Mouse (Mus musculus): ENCODE data around the gene Rpp14. TPM values are rescaled to one million over a fixed set of nuclear protein-coding genes. Genes with fewer than 3 reads are reported as not detected.

Rpp14 gene
- total and polyA plus RNA-seq, 2 experiments from 2014 or later, result 18.9 to 36.2 TPM

DNA sequence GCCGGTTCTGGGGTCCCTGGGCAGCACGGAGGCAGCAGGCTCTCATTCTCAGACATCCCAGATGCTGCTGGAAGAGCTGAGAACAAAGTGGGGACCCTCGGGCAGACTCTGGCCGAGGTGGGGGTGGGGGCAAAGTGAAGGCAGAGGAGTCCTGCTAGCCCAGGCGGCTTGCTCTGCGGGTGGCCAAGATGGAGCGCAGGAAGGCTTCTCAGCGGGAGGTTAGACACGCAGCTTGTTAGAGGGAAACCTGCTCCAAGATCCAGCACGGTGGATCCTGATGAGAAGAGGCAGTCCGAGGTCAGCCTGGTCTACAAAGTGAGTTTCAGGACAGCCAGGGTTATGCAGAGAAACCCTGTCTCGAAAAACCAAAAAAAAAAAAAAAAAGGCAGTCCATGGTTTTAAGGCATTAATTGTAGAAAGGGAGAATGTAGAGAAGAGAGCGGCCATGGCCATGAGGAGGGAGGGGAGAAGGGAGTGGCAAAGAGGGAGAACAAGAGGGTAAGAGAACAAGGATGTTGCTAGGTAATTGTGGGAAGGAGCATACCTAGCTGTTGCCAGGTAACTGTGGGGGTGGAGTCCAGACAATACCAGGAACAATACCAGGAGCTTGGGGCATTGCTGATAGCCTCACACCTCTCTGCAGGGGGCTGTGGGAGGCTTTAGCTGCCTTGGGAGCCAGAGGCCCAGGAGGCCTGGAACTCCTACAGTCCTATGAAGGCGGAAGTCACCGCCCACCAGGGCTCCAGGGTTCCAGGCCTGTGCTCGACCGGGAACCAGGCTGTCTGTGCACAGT is 25.7 kb upstream of the Rpp14 start:
- H3K4me1 ChIP-seq (ENCODE audit: insufficient read depth, low read length), result no peaks in the 10 kb centered on the region
- ATAC-seq (0 out of 2 replicates have a peak, but pooled peaks have one; percentile 7), DNase-seq (ENCODE audit: low spot score) (no peak)
- no peak overlapping the region for H3K4me2 ChIP-seq (ENCODE audit: low read depth, low read length)
- no peak overlapping the region for H3K27ac ChIP-seq
- no peak overlapping the region for H3K4me3 ChIP-seq (ENCODE audit: low read length)
- WGBS, result 29% methylated on average over 17 of the region's 17 CpGs
- no peak overlapping the region for H3K9ac ChIP-seq (replicated peaks; ENCODE audit: low read length)
- TF ChIP-seq CTCF (IDR thresholded peaks at IDR 0.05; ENCODE audit: low read depth), result no peak
- no peaks in the 10 kb centered on the region for H3K27me3 ChIP-seq (ENCODE audit: insufficient read depth, low read length)
- H3K36me3 ChIP-seq (ENCODE audit: insufficient read depth, low read length), result peaks cover 15% of the 10 kb centered on the region; the same call in 1 of the 2 replicates
- H3K9me3 ChIP-seq (ENCODE audit: low read length), result no peaks in the 10 kb centered on the region

DNA sequence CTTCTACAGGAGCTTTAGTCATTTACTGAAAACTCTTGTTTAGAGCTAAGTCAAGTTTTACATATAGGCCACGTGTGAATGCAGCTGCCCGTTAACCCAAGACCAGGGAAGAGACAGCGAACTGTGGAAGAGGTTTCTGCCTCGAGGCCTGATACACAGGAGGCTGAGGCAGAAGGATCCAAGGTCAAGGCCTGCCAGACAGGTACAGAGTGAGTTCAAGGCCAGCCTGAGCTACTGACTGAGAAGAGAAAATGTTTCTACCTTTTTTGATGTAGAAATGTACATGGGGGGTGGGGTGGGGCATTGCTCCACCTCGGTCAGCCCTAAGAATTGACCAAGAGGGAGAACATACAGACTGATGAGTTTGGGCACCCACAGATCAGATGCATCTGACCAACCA is 24.1 kb upstream of the Rpp14 start:
- ATAC-seq (no peak), DNase-seq (ENCODE audit: low spot score) (no peak)
- no peak overlapping the region for H3K27ac ChIP-seq
- no peaks in the 10 kb centered on the region for H3K4me1 ChIP-seq (ENCODE audit: insufficient read depth, low read length)
- no peak overlapping the region for H3K9ac ChIP-seq (replicated peaks; ENCODE audit: low read length)
- TF ChIP-seq CTCF (IDR thresholded peaks at IDR 0.05; ENCODE audit: low read depth), result no peak
- no peaks in the 10 kb centered on the region for H3K27me3 ChIP-seq (ENCODE audit: insufficient read depth, low read length)
- H3K9me3 ChIP-seq (ENCODE audit: low read length), result no peaks in the 10 kb centered on the region
- H3K4me2 ChIP-seq (ENCODE audit: low read depth, low read length), result no peak overlapping the region
- H3K4me3 ChIP-seq (ENCODE audit: low read length), result no peak overlapping the region
- peaks cover 8% of the 10 kb centered on the region; the same call in 1 of the 2 replicates for H3K36me3 ChIP-seq (ENCODE audit: insufficient read depth, low read length)
- WGBS, result 91% methylated on average over 5 of the region's 5 CpGs

DNA sequence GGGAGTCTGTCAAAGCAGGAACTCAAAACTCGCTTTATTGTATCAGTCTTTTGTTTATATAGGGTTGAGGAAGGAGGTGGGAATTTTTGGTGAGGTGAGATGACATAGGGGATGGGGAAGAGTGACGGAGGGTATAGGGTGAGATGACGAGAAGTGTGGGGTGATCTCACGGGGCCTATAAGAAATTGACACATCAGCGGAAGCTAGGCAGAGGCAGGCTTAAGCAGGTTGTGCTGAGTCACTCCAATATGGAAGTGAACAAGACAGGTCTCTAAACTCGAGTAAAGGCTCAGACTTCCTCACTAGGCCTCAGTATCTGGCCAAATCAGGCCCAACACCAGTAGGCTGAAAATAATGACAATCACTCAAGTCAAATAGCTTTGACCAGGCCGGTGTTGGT is 20.2 kb upstream of the Rpp14 start:
- Histone ChIP-seq H3K4me2 (ENCODE audit: low read depth, low read length) (no peak overlapping the region), H3K27me3 (ENCODE audit: insufficient read depth, low read length) (no peaks in the 10 kb centered on the region), H3K27ac (no peak overlapping the region), H3K9me3 (ENCODE audit: low read length) (no peaks in the 10 kb centered on the region), H3K36me3 (ENCODE audit: insufficient read depth, low read length) (peaks cover 8% of the 10 kb centered on the region; the same call in 1 of the 2 replicates), H3K9ac (replicated peaks; ENCODE audit: low read length) (no peak overlapping the region), H3K4me1 (ENCODE audit: insufficient read depth, low read length) (no peaks in the 10 kb centered on the region), H3K4me3 (ENCODE audit: low read length) (no peak overlapping the region)
- no peak for TF ChIP-seq CTCF (IDR thresholded peaks at IDR 0.05; ENCODE audit: low read depth)
- WGBS, result 95% methylated on average over 7 of the region's 7 CpGs
- ATAC-seq (no peak), DNase-seq (ENCODE audit: low spot score) (no peak)

- ATAC-seq, result peak; percentile 62; the same call in 1 of the 2 replicates
- DNase-seq (ENCODE audit: low spot score), result no peak
- no peak for TF ChIP-seq CTCF (IDR thresholded peaks at IDR 0.05; ENCODE audit: low read depth)
- WGBS, result 34% methylated on average over 3 of the region's 3 CpGs
- Histone ChIP-seq H3K36me3 (ENCODE audit: insufficient read depth, low read length) (no peaks in the 10 kb centered on the region), H3K9ac (replicated peaks; ENCODE audit: low read length) (no peak overlapping the region), H3K27ac (peak overlapping the region; percentile 64; the same call in 1 of the 2 replicates), H3K4me1 (ENCODE audit: insufficient read depth, low read length) (no peaks in the 10 kb centered on the region), H3K9me3 (ENCODE audit: low read length) (no peaks in the 10 kb centered on the region), H3K4me2 (ENCODE audit: low read depth, low read length) (no peak overlapping the region), H3K4me3 (ENCODE audit: low read length) (no peak overlapping the region), H3K27me3 (ENCODE audit: insufficient read depth, low read length) (no peaks in the 10 kb centered on the region)
These were observed 18.1 kb upstream of the Rpp14 start for GRCm38 (mm10) chr14:8062076-8062475.

DNA sequence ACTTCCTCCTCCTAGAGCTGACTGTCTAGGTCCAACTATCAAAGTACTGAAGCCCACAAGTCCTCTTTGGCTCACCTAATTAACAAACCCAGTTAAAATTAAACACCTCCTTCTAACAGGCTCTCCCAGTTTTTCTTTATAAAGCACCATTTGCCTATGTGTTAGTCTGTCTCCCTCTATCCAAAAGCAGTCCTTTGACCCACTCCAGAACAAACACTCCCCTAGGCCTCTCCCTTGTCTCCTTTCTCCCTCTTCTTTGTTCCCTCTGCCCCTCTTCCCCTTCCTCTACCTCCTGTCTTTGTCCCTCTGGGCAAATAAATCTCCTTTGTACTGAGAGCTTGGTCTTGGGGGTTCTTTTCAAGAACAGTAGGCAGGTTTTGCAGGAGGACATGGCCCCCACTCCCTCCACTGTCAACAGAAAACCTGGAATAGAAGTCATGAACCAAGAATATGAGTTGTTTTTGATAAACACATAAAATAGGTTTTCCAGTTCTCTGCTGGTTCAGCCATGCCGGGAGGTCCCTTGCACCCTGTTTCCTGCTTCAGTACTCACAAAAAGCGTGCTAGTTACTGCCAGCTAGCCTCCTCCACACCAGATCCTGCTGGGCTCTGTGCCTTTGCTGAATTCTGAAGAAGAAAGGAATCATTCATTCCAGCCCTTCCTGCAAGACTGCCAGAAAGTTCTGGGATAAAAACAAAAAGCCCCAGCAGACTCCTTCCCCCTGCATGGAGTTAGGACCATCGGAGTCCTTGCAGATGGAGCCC is 17.4 kb upstream of the Rpp14 start:
- ATAC-seq, result peak; percentile 59; the same call in 1 of the 2 replicates

DNA sequence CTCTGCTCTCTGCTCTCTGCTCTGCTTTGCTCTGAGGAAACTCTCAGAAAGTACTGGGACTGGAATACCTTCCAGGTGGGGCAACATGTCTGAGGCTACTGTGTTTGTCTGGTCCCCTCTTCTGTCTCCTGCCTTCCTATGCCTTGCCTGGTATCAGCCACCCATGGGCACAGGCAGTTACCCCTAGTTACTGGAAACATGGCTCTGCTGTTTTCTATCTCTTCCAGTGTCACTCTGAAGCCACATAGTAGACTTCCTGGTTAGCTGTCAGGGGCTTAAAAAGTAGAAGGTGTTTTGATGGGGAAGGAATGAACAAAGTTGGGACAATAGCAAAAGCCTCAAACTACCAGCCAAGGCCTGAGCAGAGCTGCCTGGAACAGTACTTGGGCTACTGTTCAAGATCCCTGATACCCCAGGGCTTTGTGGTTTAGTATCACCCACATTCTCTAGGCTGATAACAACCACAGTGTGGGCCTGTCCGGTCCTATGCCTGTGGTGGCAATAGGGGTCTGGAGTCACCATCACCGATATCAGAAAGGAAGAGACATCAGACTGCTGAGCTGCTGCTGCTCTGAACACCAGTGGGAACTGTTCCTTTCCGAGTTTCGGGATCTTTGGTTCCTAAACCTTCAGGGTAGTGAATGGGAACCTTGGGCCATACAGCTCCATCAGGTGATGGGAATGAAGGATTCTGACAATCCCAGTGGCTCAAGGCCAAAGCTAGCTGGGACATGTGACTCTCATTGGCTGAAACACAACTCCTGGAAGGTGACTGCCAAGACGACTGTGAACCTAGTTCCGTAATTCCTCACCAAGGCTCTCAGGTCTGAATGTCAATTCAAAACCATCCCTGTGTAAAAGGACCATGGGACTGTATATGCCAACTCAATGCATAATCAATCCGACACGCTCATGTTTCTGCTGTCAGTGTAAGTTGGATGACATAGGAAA is 16.1 kb upstream of the Rpp14 start:
- WGBS, result 76% methylated on average over 8 of the region's 8 CpGs
- Histone ChIP-seq H3K4me3 (ENCODE audit: low read length) (no peak overlapping the region), H3K4me1 (ENCODE audit: insufficient read depth, low read length) (no peaks in the 10 kb centered on the region), H3K9me3 (ENCODE audit: low read length) (no peaks in the 10 kb centered on the region), H3K27ac (peak overlapping the region; percentile 64; the same call in 1 of the 2 replicates), H3K27me3 (ENCODE audit: insufficient read depth, low read length) (no peaks in the 10 kb centered on the region), H3K9ac (replicated peaks; ENCODE audit: low read length) (no peak overlapping the region), H3K4me2 (ENCODE audit: low read depth, low read length) (no peak overlapping the region), H3K36me3 (ENCODE audit: insufficient read depth, low read length) (no peaks in the 10 kb centered on the region)
- TF ChIP-seq CTCF (IDR thresholded peaks at IDR 0.05; ENCODE audit: low read depth), result no peak
- DNase-seq (ENCODE audit: low spot score) (peak; percentile 16), ATAC-seq (no peak)

More for the DNA sequence above, 17.4 kb upstream of the Rpp14 start:
- Histone ChIP-seq H3K27ac (peak overlapping the region; percentile 64), H3K9me3 (ENCODE audit: low read length) (no peaks in the 10 kb centered on the region), H3K4me1 (ENCODE audit: insufficient read depth, low read length) (no peaks in the 10 kb centered on the region), H3K27me3 (ENCODE audit: insufficient read depth, low read length) (no peaks in the 10 kb centered on the region), H3K9ac (replicated peaks; ENCODE audit: low read length) (no peak overlapping the region), H3K4me2 (ENCODE audit: low read depth, low read length) (no peak overlapping the region), H3K4me3 (ENCODE audit: low read length) (no peak overlapping the region), H3K36me3 (ENCODE audit: insufficient read depth, low read length) (no peaks in the 10 kb centered on the region)
- no peak for TF ChIP-seq CTCF (IDR thresholded peaks at IDR 0.05; ENCODE audit: low read depth)
- 26% methylated on average over 3 of the region's 3 CpGs for WGBS
- DNase-seq (ENCODE audit: low spot score), result peak; percentile 54
